Mouse (Mus musculus) 416B (cell line): Measurements from ENCODE around the gene Chd1.

Experiments used
- DNase-seq: peaks from one replicate; pipeline ENCODE4 v3.0.0; 2011; ENCODE audit warnings: low read depth

Gene Chd1

GRCm38 (mm10) chr17:15704475-15705300 is at the start of gene Chd1:
Gene Chd1 (plus strand): TSS chr17:15704967.
- peak; percentile 88 for DNase-seq

- DNase-seq, result peak; percentile 44
These were observed 47.7 kb upstream of the Chd1 start for GRCm38 (mm10) chr17:15656881-15657607.

GRCm38 (mm10) chr17:15672870-15673269 is 31.9 kb upstream of the Chd1 start:
- no peak for DNase-seq

- peak; percentile 80 for DNase-seq
These were observed 26.7 kb upstream of the Chd1 start for GRCm38 (mm10) chr17:15677970-15678645.

- no peak for DNase-seq
These were observed 24.7 kb upstream of the Chd1 start for GRCm38 (mm10) chr17:15679966-15680630.

- no peak for DNase-seq
These were observed 24.1 kb upstream of the Chd1 start for GRCm38 (mm10) chr17:15680661-15681060.

- no peak for DNase-seq
These were observed 18.4 kb upstream of the Chd1 start for GRCm38 (mm10) chr17:15686396-15686795.

GRCm38 (mm10) chr17:15690304-15690703 is 14.5 kb upstream of the Chd1 start:
- no peak for DNase-seq

- DNase-seq, result no peak
These were observed 9.2 kb upstream of the Chd1 start for GRCm38 (mm10) chr17:15695566-15695965.

GRCm38 (mm10) chr17:15698956-15699355 is 5.8 kb upstream of the Chd1 start:
- DNase-seq, result no peak

GRCm38 (mm10) chr17:15701505-15701904 is 3.3 kb upstream of the Chd1 start:
- peak; percentile 42 for DNase-seq

GRCm38 (mm10) chr17:15704158-15704474 is 651 bp upstream of the Chd1 start:
- DNase-seq, result no peak

GRCm38 (mm10) chr17:15705303-15706284 is 827 bp downstream of the Chd1 start:
- DNase-seq, result peak; percentile 83

GRCm38 (mm10) chr17:15714507-15714906 is 9.7 kb downstream of the Chd1 start:
- peak; percentile 42 for DNase-seq

- DNase-seq, result peak; percentile 73
These were observed 10.5 kb downstream of the Chd1 start for GRCm38 (mm10) chr17:15715013-15715902.

GRCm38 (mm10) chr17:15715940-15716339 is 11.2 kb downstream of the Chd1 start:
- DNase-seq, result no peak

GRCm38 (mm10) chr17:15720841-15721240 is 16.1 kb downstream of the Chd1 start:
- DNase-seq, result no peak

- DNase-seq, result no peak
These were observed 18.5 kb downstream of the Chd1 start for GRCm38 (mm10) chr17:15723291-15723690.

- DNase-seq, result peak; percentile 55
These were observed 19.2 kb downstream of the Chd1 start for GRCm38 (mm10) chr17:15723866-15724475.

- DNase-seq, result no peak
These were observed 26.9 kb downstream of the Chd1 start for GRCm38 (mm10) chr17:15731706-15732105.
